Mouse (Mus musculus) cortical plate, adult 2 months (tissue): ENCODE measurements around the gene Calca. TPM values are rescaled to one million over a fixed set of nuclear protein-coding genes. Genes with fewer than 3 reads are reported as not detected.
A peak's percentile ranks its signal among the peaks of the same experiment; 100 is the strongest.
"Not testable (repeated sequence)": the region's sequence is repeated elsewhere in the genome, so short reads cannot be mapped to it uniquely, and the experiment has no call there.

Source experiments
- H3K27ac ChIP-seq: fragments of 200-500 bp; 2 replicates; pipeline ENCODE4 v1.5.1; 2012; ENCODE audit warnings: low read length, control low read depth, inconsistent platforms; ENCODE audit not compliant: insufficient read depth
- H3K4me1 ChIP-seq: fragments of 200-500 bp; 2 replicates; pipeline ENCODE4 v1.6.1; 2011; ENCODE audit warnings: low read length; ENCODE audit not compliant: control insufficient read depth, insufficient read depth
- H3K4me3 ChIP-seq: fragments of 200-500 bp; 2 replicates; pipeline ENCODE4 v1.5.1; 2011; ENCODE audit warnings: mild to moderate bottlenecking, low read length, control low read depth; ENCODE audit not compliant: insufficient read depth
- CTCF ChIP-seq: fragments of 200-500 bp; IDR thresholded peaks from 2 replicates; pipeline ENCODE4 v1.5.1; 2011; ENCODE audit warnings: mild to moderate bottlenecking, control low read depth, low read length; ENCODE audit not compliant: insufficient read depth; ENCODE audit errors: extremely low read depth
- POLR2A ChIP-seq: fragments of 200-500 bp; IDR thresholded peaks from 2 replicates; pipeline ENCODE4 v1.6.1; 2011; ENCODE audit warnings: mild to moderate bottlenecking, low read length, control low read depth; ENCODE audit not compliant: insufficient read depth; ENCODE audit errors: extremely low read depth
- polyA plus RNA-seq: library from polyadenylated mRNA; depleted of rRNA; stranded (reverse); fragments of >200 nt; gene quantifications from 2 replicates; pipeline ENCODE4 v1.2.3, GENCODE M21; 2012; rRNA removed

Calca gene
- 2.0 and 3.3 TPM in 2 replicates for polyA plus RNA-seq

GRCm38 (mm10) chr7:114636102-114636501 lies at the start of gene Calca:
Gene Calca (minus strand): TSS chr7:114636357.
- Histone ChIP-seq H3K4me1 (no peaks in the 10 kb centered on the region), H3K27ac (no peak within 1 kb of the TSS), H3K4me3 (peak within 1 kb of the TSS; percentile 29)
- TF ChIP-seq CTCF: no peak
- no peak for TF ChIP-seq POLR2A

- TF ChIP-seq POLR2A (no peak), CTCF (peak; percentile 38; the same call in 1 of the 2 replicates)
- Histone ChIP-seq H3K4me1 (no peaks in the 10 kb centered on the region), H3K27ac (no peak overlapping the region), H3K4me3 (no peak overlapping the region)
These were observed 36.5 kb upstream of the Calca start for GRCm38 (mm10) chr7:114672697-114673096.

GRCm38 (mm10) chr7:114671405-114671804 lies 35.2 kb upstream of the Calca start:
- TF ChIP-seq POLR2A: no peak
- no peak for TF ChIP-seq CTCF
- H3K4me3 ChIP-seq: no peak overlapping the region
- H3K27ac ChIP-seq: no peak overlapping the region
- no peaks in the 10 kb centered on the region for H3K4me1 ChIP-seq

- Histone ChIP-seq H3K4me1 (no peaks in the 10 kb centered on the region), H3K4me3 (no peak overlapping the region), H3K27ac (no peak overlapping the region)
- TF ChIP-seq POLR2A: no peak
- TF ChIP-seq CTCF: no peak
These were observed 13.6 kb upstream of the Calca start for GRCm38 (mm10) chr7:114649730-114650129.

GRCm38 (mm10) chr7:114648791-114649190 lies 12.6 kb upstream of the Calca start:
- H3K4me1 ChIP-seq: no peaks in the 10 kb centered on the region
- no peak overlapping the region for H3K27ac ChIP-seq
- no peak overlapping the region for H3K4me3 ChIP-seq
- TF ChIP-seq CTCF (no peak), POLR2A (no peak)

GRCm38 (mm10) chr7:114635569-114636101 lies 522 bp downstream of the Calca start:
- H3K4me1 ChIP-seq: no peaks in the 10 kb centered on the region
- peak overlapping the region; percentile 29 for H3K4me3 ChIP-seq
- TF ChIP-seq CTCF (peak; percentile 75), POLR2A (no peak)
- no peak overlapping the region for H3K27ac ChIP-seq

- TF ChIP-seq CTCF: no peak
- no peak for TF ChIP-seq POLR2A
- H3K27ac ChIP-seq: no peak overlapping the region
- no peaks in the 10 kb centered on the region for H3K4me1 ChIP-seq
- H3K4me3 ChIP-seq: no peak overlapping the region
These were observed 1.8 kb downstream of the Calca start for GRCm38 (mm10) chr7:114634386-114634785.

- TF ChIP-seq CTCF (no peak), POLR2A (no peak)
- H3K27ac ChIP-seq: no peak overlapping the region
- no peak overlapping the region for H3K4me3 ChIP-seq
- H3K4me1 ChIP-seq: no peaks in the 10 kb centered on the region
These were observed 10.2 kb downstream of the Calca start for GRCm38 (mm10) chr7:114625966-114626365.

GRCm38 (mm10) chr7:114616759-114617158 lies 19.4 kb downstream of the Calca start:
- H3K4me3 ChIP-seq: no peak overlapping the region
- no peaks in the 10 kb centered on the region for H3K4me1 ChIP-seq
- no peak for TF ChIP-seq POLR2A
- no peak for TF ChIP-seq CTCF
- H3K27ac ChIP-seq: no peak overlapping the region

- H3K4me1 ChIP-seq, H3K4me3 ChIP-seq, H3K27ac ChIP-seq: not testable (repeated sequence)
These were observed 41.8 kb downstream of the Calca start for GRCm38 (mm10) chr7:114594391-114594790.

- Histone ChIP-seq H3K27ac (no peak overlapping the region), H3K4me3 (no peak overlapping the region), H3K4me1 (no peaks in the 10 kb centered on the region)
- no peak for TF ChIP-seq CTCF
- TF ChIP-seq POLR2A: no peak
These were observed 53.7 kb downstream of the Calca start for GRCm38 (mm10) chr7:114582441-114582840.

Other genes starting within 250 kb of the Calca start
- gene Pde3b, start 221.1 kb downstream of the Calca start, polyA plus RNA-seq: 7.3 and 9.1 TPM in 2 replicates
- gene Cyp2r1, start 73.4 kb downstream of the Calca start, polyA plus RNA-seq: 0.54 and 0.64 TPM in 2 replicates
- 0.32 and 0.73 TPM in 2 replicates for gene Calcb, start 82.3 kb upstream of the Calca start, polyA plus RNA-seq
- 6.0 and 9.1 TPM in 2 replicates for gene Insc, start 107.3 kb upstream of the Calca start, polyA plus RNA-seq